Mouse (Mus musculus): ENCODE measurements around the gene Rln3. TPM values are rescaled to one million over a fixed set of nuclear protein-coding genes. Genes with fewer than 3 reads are reported as not detected.

Rln3 gene
- polyA plus RNA-seq, 1 experiment from 2014 or later, result not detected

- Histone ChIP-seq H3K4me1 (peaks cover 76% of the 10 kb centered on the region), H3K9me3 (no peaks in the 10 kb centered on the region), H3K27me3 (ENCODE audit: poor library complexity, severe bottlenecking) (no peaks in the 10 kb centered on the region), H3K4me3 (no peak overlapping the region), H3K36me3 (replicated peaks) (peaks cover 21% of the 10 kb centered on the region), H3K27ac (no peak overlapping the region)
- DNase-seq (ENCODE audit: extremely low spot score, low spot score), result no peak
- whole genome bisulfite sequencing, result 89% methylated on average over 2 of the region's 2 CpGs
These were observed 25.9 kb upstream of the Rln3 start for GRCm38 (mm10) chr8:84070667-84071066.

- Histone ChIP-seq H3K4me1 (peaks cover 79% of the 10 kb centered on the region), H3K4me3 (no peak overlapping the region), H3K36me3 (replicated peaks) (peaks cover 17% of the 10 kb centered on the region), H3K27me3 (ENCODE audit: poor library complexity, severe bottlenecking) (no peaks in the 10 kb centered on the region), H3K27ac (no peak overlapping the region), H3K9me3 (no peaks in the 10 kb centered on the region)
- DNase-seq (ENCODE audit: extremely low spot score, low spot score), result no peak
- 92% methylated on average over 5 of the region's 5 CpGs for WGBS
These were observed 25.4 kb upstream of the Rln3 start for GRCm38 (mm10) chr8:84070241-84070640.

DNA sequence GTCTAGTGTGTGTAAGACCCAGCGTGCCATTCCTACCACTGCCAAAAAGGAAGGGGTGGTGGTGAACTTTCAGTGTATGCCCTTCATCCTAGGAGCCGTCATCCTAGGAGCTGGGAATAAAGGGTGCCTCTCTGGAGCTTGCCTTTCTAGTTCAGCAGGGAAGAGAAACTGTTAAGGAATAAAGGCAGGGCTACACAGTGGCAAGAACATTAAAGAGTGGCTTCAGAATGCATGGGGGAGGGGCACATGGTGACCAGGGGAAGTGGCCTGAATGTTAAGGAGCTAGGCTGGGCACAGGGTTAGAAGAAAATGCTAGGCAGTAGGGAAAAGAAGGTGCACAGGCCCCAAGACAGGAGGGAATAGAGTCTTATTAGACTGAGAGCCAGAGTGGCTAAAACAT lies 24.9 kb upstream of the Rln3 start:
- H3K27me3 ChIP-seq (ENCODE audit: poor library complexity, severe bottlenecking), result no peaks in the 10 kb centered on the region
- H3K4me1 ChIP-seq, result peaks cover 75% of the 10 kb centered on the region
- 75% methylated on average over 2 of the region's 2 CpGs for WGBS
- H3K36me3 ChIP-seq (replicated peaks), result peaks cover 12% of the 10 kb centered on the region
- H3K9me3 ChIP-seq, result no peaks in the 10 kb centered on the region
- no peak overlapping the region for H3K4me3 ChIP-seq
- DNase-seq (ENCODE audit: extremely low spot score, low spot score), result no peak
- H3K27ac ChIP-seq, result 0 out of 2 replicates have a peak overlapping the region, but pooled peaks have one; percentile 40

DNA sequence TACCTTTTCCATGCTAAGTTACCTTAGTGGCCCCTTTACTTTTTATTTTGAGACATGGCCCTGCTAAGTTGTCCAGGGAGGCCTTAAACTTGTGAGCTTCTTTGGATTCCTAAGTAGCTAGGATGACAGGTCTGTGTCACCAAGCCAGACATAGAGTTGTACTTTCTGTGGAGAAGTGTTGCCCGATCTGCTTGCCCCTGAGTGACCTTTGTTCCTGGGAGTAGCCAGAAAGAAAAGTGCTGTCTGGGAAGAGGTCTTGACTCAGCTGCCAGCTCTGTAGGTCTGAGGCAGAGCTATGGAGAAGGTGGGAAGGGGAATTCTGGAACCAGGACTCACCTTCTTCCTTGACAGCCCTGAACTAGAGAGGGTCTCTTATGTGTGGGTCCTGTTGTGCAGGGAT lies 24.4 kb upstream of the Rln3 start:
- no peaks in the 10 kb centered on the region for H3K9me3 ChIP-seq
- peaks cover 6% of the 10 kb centered on the region for H3K36me3 ChIP-seq (replicated peaks)
- WGBS, result 69% methylated on average over 1 of the region's 1 CpGs
- peaks cover 70% of the 10 kb centered on the region for H3K4me1 ChIP-seq
- H3K27ac ChIP-seq, result 0 out of 2 replicates have a peak overlapping the region, but pooled peaks have one; percentile 40
- H3K27me3 ChIP-seq (ENCODE audit: poor library complexity, severe bottlenecking), result no peaks in the 10 kb centered on the region
- H3K4me3 ChIP-seq, result no peak overlapping the region
- DNase-seq (ENCODE audit: extremely low spot score, low spot score), result no peak

DNA sequence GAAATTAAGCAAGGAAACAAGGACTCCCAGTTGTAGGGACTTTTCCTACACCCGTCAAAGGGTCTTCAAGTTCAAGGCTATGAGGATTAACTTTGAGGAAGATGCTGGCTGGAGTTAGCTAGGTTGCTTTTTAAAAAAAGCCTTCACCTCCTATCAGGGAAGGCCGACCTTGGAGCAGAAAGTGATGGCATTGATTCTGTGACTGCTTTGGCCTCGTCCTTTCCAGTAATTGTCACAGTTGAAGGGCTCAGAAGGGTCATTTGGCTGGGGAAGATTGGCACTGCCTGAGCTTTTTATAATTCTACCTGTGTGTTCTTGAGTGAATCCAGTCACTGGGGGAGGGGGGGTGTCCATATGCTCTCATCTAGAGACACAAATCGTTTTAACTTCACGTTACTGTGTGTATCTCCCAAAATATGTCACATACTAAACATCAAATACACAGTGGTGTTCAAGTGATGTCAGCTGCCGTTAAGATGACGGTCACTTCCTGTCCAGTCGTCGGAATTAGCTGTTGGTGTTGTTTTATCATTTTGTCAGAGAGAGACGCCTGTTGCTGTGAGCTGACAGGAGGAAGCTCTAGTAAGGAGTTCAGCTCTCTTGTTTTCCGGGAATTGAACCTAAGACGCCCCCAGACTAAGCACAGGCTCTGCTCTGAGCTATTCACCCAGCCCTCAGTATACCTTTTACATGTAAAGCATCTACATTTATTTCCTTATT lies 23.7 kb upstream of the Rln3 start:
- WGBS, result 85% methylated on average over 12 of the region's 12 CpGs
- H3K4me1 ChIP-seq, result peaks cover 63% of the 10 kb centered on the region
- H3K36me3 ChIP-seq (replicated peaks), result no peaks in the 10 kb centered on the region
- H3K27me3 ChIP-seq (ENCODE audit: poor library complexity, severe bottlenecking), result no peaks in the 10 kb centered on the region
- peak overlapping the region; percentile 91; the same call in 1 of the 2 replicates for H3K4me3 ChIP-seq
- H3K9me3 ChIP-seq, result no peaks in the 10 kb centered on the region
- no peak overlapping the region for H3K27ac ChIP-seq
- DNase-seq (ENCODE audit: extremely low spot score, low spot score), result no peak

GRCm38 (mm10) chr8:84067911-84068310 lies 23.1 kb upstream of the Rln3 start:
- H3K27ac ChIP-seq, result no peak overlapping the region
- H3K27me3 ChIP-seq (ENCODE audit: poor library complexity, severe bottlenecking), result no peaks in the 10 kb centered on the region
- peaks cover 57% of the 10 kb centered on the region for H3K4me1 ChIP-seq
- 89% methylated on average over 7 of the region's 7 CpGs for WGBS
- no peak for DNase-seq (ENCODE audit: extremely low spot score, low spot score)
- H3K9me3 ChIP-seq, result no peaks in the 10 kb centered on the region
- H3K36me3 ChIP-seq (replicated peaks), result no peaks in the 10 kb centered on the region
- H3K4me3 ChIP-seq, result peak overlapping the region; percentile 91

- Histone ChIP-seq H3K36me3 (replicated peaks) (no peaks in the 10 kb centered on the region), H3K4me1 (peaks cover 49% of the 10 kb centered on the region), H3K4me3 (peak overlapping the region; percentile 91), H3K27ac (peak overlapping the region; percentile 98), H3K9me3 (no peaks in the 10 kb centered on the region), H3K27me3 (ENCODE audit: poor library complexity, severe bottlenecking) (no peaks in the 10 kb centered on the region)
- under 1% methylated on average over 57 of the region's 58 CpGs for WGBS
- DNase-seq (ENCODE audit: extremely low spot score, low spot score), result peak; percentile 95
These were observed 22.3 kb upstream of the Rln3 start for GRCm38 (mm10) chr8:84067047-84067573.

DNA sequence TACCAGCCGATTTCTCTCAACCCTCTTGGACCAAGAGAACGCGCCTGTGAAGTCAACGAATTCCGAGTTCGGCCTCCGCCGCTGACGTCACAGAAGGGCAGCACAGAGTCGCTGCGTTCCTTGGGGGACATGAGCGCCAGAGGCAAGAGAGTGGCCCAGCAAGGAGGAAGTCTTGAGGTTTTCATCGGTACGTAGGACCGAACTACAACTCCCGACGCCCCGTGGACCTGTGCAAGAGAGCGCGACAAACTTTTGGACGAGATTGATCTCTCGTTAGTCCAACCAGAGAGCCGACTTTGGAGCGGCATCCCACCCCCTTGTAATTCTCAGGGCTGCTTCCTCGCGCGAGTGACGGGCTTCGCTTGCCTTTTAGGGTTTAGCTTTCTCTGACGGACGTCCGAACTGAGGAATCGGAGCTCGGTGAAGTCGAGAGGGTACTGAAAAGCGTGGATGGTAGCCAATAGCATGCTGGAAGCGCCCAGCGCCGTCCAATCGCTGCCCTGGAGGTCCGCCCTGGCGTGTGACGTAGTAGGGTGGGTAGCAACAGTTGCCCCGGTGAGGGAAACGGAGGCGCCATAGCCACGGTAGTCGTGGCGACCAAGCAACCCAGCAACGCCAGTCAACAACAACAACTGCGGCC lies 21.6 kb upstream of the Rln3 start, which contains the start of gene Rfx1:
Gene Rfx1, plus strand, starts transcription at position 544 of the 640 bp plus-strand sequence.
- under 1% methylated on average over 51 of the region's 51 CpGs for WGBS

GRCm38 (mm10) chr8:84065457-84066072 lies 20.8 kb upstream of the Rln3 start:
- Histone ChIP-seq H3K4me3 (peak overlapping the region; percentile 91), H3K27me3 (ENCODE audit: poor library complexity, severe bottlenecking) (no peaks in the 10 kb centered on the region), H3K36me3 (replicated peaks) (no peaks in the 10 kb centered on the region), H3K9me3 (no peaks in the 10 kb centered on the region), H3K4me1 (peaks cover 40% of the 10 kb centered on the region), H3K27ac (peak overlapping the region; percentile 98)
- no peak for DNase-seq (ENCODE audit: extremely low spot score, low spot score)
- 42% methylated on average over 5 of the region's 5 CpGs for WGBS

More for the DNA sequence above, 21.6 kb upstream of the Rln3 start, which contains the start of gene Rfx1:
- Histone ChIP-seq H3K9me3 (no peaks in the 10 kb centered on the region), H3K4me1 (peaks cover 42% of the 10 kb centered on the region), H3K4me3 (peak within 1 kb of the TSS; percentile 91), H3K36me3 (replicated peaks) (no peaks in the 10 kb centered on the region), H3K27me3 (ENCODE audit: poor library complexity, severe bottlenecking) (no peaks in the 10 kb centered on the region), H3K27ac (peak within 1 kb of the TSS; percentile 98)
- peak; percentile 99 for DNase-seq (ENCODE audit: extremely low spot score, low spot score)

DNA sequence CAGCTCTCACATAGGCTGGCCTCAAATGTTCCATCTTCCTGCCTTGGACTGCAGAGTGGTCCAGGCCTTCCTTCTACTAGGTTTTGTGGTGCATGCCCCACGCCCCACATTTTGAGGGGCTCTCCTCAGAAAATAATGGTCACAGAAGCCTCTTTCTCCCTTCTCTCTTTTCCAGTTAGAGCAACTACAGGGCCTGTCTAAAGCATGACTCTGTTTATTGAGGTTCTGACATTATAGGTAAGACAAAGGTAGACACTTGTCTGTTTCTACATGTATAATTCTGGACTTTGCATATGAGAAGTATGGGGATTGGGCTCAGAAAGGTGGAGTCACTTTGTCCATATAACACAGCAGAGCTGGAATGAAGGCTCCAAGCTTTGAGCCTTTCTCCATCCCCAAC lies 20.2 kb upstream of the Rln3 start, which contains the start of gene Gm10643:
Gene Gm10643, minus strand, starts transcription at position 101 of the 400 bp plus-strand sequence.
- H3K4me3 ChIP-seq, result peak within 1 kb of the TSS; percentile 91
- H3K27me3 ChIP-seq (ENCODE audit: poor library complexity, severe bottlenecking), result no peaks in the 10 kb centered on the region
- H3K4me1 ChIP-seq, result peaks cover 37% of the 10 kb centered on the region
- 92% methylated on average over 1 of the region's 1 CpGs for WGBS
- no peaks in the 10 kb centered on the region for H3K36me3 ChIP-seq (replicated peaks)
- DNase-seq (ENCODE audit: extremely low spot score, low spot score), result no peak
- peak within 1 kb of the TSS; percentile 98 for H3K27ac ChIP-seq
- H3K9me3 ChIP-seq, result no peaks in the 10 kb centered on the region

- WGBS, result 79% methylated on average over 8 of the region's 8 CpGs
- no peaks in the 10 kb centered on the region for H3K27me3 ChIP-seq (ENCODE audit: poor library complexity, severe bottlenecking)
- DNase-seq (ENCODE audit: extremely low spot score, low spot score), result no peak
- H3K4me3 ChIP-seq, result no peak overlapping the region
- H3K36me3 ChIP-seq (replicated peaks), result no peaks in the 10 kb centered on the region
- no peak overlapping the region for H3K27ac ChIP-seq
- peaks cover 27% of the 10 kb centered on the region for H3K4me1 ChIP-seq
- no peaks in the 10 kb centered on the region for H3K9me3 ChIP-seq
These were observed 19.2 kb upstream of the Rln3 start for GRCm38 (mm10) chr8:84063861-84064610.

- H3K4me3 ChIP-seq, result no peak overlapping the region
- no peak overlapping the region for H3K27ac ChIP-seq
- H3K27me3 ChIP-seq (ENCODE audit: poor library complexity, severe bottlenecking), result no peaks in the 10 kb centered on the region
- no peak for DNase-seq (ENCODE audit: extremely low spot score, low spot score)
- H3K4me1 ChIP-seq, result no peaks in the 10 kb centered on the region
- 89% methylated on average over 2 of the region's 2 CpGs for WGBS
- peaks cover 6% of the 10 kb centered on the region; the same call in 1 of the 2 replicates for H3K9me3 ChIP-seq
- no peaks in the 10 kb centered on the region for H3K36me3 ChIP-seq (replicated peaks)
These were observed 15.4 kb upstream of the Rln3 start for GRCm38 (mm10) chr8:84060245-84060644.

Data from forebrain, embryonic 10.5 days (tissue).